In genomic region chr15:102463666-102464065, GRCm38 (mm10) we compare ENCODE assay signal across 15 mouse cellular contexts. TPM values are rescaled to one million over a fixed set of nuclear protein-coding genes. Genes with fewer than 3 reads are reported as not detected.
DNase-seq lines count a peak whose midpoint lies in the region; ATAC-seq and TF ChIP-seq lines count a peak whose summit lies in the region.
"Had no signal": no experiment of that assay in that cellular context is flagged by ENCODE, and none has a peak within 500 bp of the region (broad histone marks: within the 10 kb centered on the region; RNA-seq: fewer than 3 reads in every experiment).

No protein-coding gene starts in this region.

- H3K4me2 ChIP-seq in kidney, embryonic 14.5 days (replicated peaks; ENCODE audit: low read depth, low read length): no peak overlapping the region
- H3K4me2 ChIP-seq: embryonic facial prominence, embryonic 12.5 days; midbrain, embryonic 15.5 days had no signal

- H3K27ac ChIP-seq in kidney, adult 2 months (ENCODE audit: insufficient read depth, low read depth, low read length): no peak overlapping the region
- H3K27ac ChIP-seq in kidney, embryonic 14.5 days (ENCODE audit: low read depth, low read length): no peak overlapping the region
- H3K27ac ChIP-seq: embryonic facial prominence, embryonic 12.5 days; limb, embryonic 10.5 days; midbrain, embryonic 15.5 days had no signal

- no peak for TF ChIP-seq POLR2A in kidney, adult 2 months (IDR thresholded peaks at IDR 0.05; ENCODE audit: low read depth, low read length)

- no peaks in the 10 kb centered on the region for H3K27me3 ChIP-seq in kidney, adult 2 months (replicated peaks; ENCODE audit: control insufficient read depth, insufficient read depth, low read length)
- H3K27me3 ChIP-seq in kidney, embryonic 14.5 days (ENCODE audit: control insufficient read depth, insufficient read depth, low read length): no peaks in the 10 kb centered on the region
- H3K27me3 ChIP-seq: embryonic facial prominence, embryonic 12.5 days; midbrain, embryonic 15.5 days had no signal

- ATAC-seq in kidney, embryonic 14.5 days (ENCODE audit: low FRiP score, low TSS enrichment): no peak
- ATAC-seq: midbrain, embryonic 15.5 days had no signal

- H3K36me3 ChIP-seq in kidney, adult 2 months (ENCODE audit: control insufficient read depth, insufficient read depth, low read length): 0 out of 2 replicates have a peak, but pooled peaks cover 2% of the 10 kb centered on the region
- 0 out of 2 replicates have a peak, but pooled peaks cover 3% of the 10 kb centered on the region for H3K36me3 ChIP-seq in kidney, embryonic 14.5 days (ENCODE audit: control insufficient read depth, insufficient read depth, low read length)
- H3K36me3 ChIP-seq: embryonic facial prominence, embryonic 12.5 days had no signal

- H3K9ac ChIP-seq in kidney, embryonic 14.5 days (ENCODE audit: low read depth, low read length): no peak overlapping the region
- H3K9ac ChIP-seq: embryonic facial prominence, embryonic 12.5 days; midbrain, embryonic 15.5 days had no signal

- 0 out of 2 replicates have a peak, but pooled peaks have one; percentile 3 for TF ChIP-seq CTCF in kidney, adult 2 months (conservative IDR thresholded peaks at IDR 0.05; ENCODE audit: insufficient read depth, insufficient read length, low read depth, low read length)

- H3K4me3 ChIP-seq in kidney, adult 2 months (ENCODE audit: insufficient read depth, low read depth, low read length): no peak overlapping the region
- no peak overlapping the region for H3K4me3 ChIP-seq in kidney, embryonic 14.5 days (ENCODE audit: low read length)
- H3K4me3 ChIP-seq: embryonic facial prominence, embryonic 12.5 days; limb, embryonic 10.5 days; midbrain, embryonic 15.5 days had no signal

- H3K9me3 ChIP-seq in kidney, embryonic 14.5 days (ENCODE audit: control insufficient read depth, low read length): no peaks in the 10 kb centered on the region
- H3K9me3 ChIP-seq: embryonic facial prominence, embryonic 12.5 days; limb, embryonic 10.5 days; midbrain, embryonic 15.5 days had no signal

- DNase-seq in kidney, adult 2 months: peak; percentile 54
- peak; percentile 57 for DNase-seq in thymus, postnatal 14 days
- no peak for DNase-seq in thymus, adult 18-20 months
- peak; percentile 48 for DNase-seq in c-Kit-positive CD71-positive TER-119-negative erythroid progenitor cells, embryonic 14.5 days (ENCODE audit: low read depth)
- no peak for DNase-seq in yolk sac, embryonic 10.5 days (ENCODE audit: low spot score)
- DNase-seq in layer of hippocampus, adult 8-10 months (ENCODE audit: low spot score in 2 of 2): no peak
- DNase-seq in frontal cortex, adult 2 months (ENCODE audit: extremely low spot score in 1 of 2, low spot score in 1 of 2): no peak
- DNase-seq: adrenal gland, adult 8-10 months; right cerebral cortex, adult 18-20 months had no signal

- peaks cover 5% of the 10 kb centered on the region; the same call in 1 of the 2 replicates for H3K4me1 ChIP-seq in kidney, adult 2 months (ENCODE audit: control insufficient read depth, insufficient read depth, low read length)
- peaks cover 9% of the 10 kb centered on the region for H3K4me1 ChIP-seq in kidney, embryonic 14.5 days (ENCODE audit: control insufficient read depth, insufficient read depth, low read length)

RNA-seq across cellular contexts. Expression of gene Prr13, which starts 4.8 kb away (rescaled TPM):
- 181 and 204 TPM in 2 replicates for polyA plus RNA-seq in kidney, adult 2 months (2012; rRNA removed)
- 87.7 and 92.6 TPM in 2 replicates for polyA plus RNA-seq in kidney, embryonic 14.5 days (2014; fragmentation: Nextera tagmentation; extraction: Ambion mirVana)
- 10 to 100 TPM; 34.4 to 49.3 (median 40.9) TPM for total RNA-seq in layer of hippocampus, adult 8-10 months (2022)
- 78.3 and 83.6 TPM in 2 replicates for polyA plus RNA-seq in frontal cortex, adult 2 months (2012; rRNA removed)

RNA-seq across cellular contexts. Expression of gene Pcbp2, which starts 6.7 kb away (rescaled TPM):
- 572 and 616 TPM in 2 replicates for polyA plus RNA-seq in kidney, adult 2 months (2012; rRNA removed)
- polyA plus RNA-seq in kidney, embryonic 14.5 days (2014; fragmentation: Nextera tagmentation; extraction: Ambion mirVana): 305 and 373 TPM in 2 replicates
- 100 to 1,000 TPM; 489 to 507 (median 494) TPM for total RNA-seq in layer of hippocampus, adult 8-10 months (2022)
- 538 and 576 TPM in 2 replicates for polyA plus RNA-seq in frontal cortex, adult 2 months (2012; rRNA removed)

RNA-seq across cellular contexts. Expression of gene Amhr2, which starts 18.5 kb away (rescaled TPM):
- polyA plus RNA-seq in kidney, adult 2 months (2012; rRNA removed): 0.67 and 1.4 TPM in 2 replicates
- polyA plus RNA-seq in kidney, embryonic 14.5 days (2014; fragmentation: Nextera tagmentation; extraction: Ambion mirVana): 0.51 and 0.95 TPM in 2 replicates
- total RNA-seq in layer of hippocampus, adult 8-10 months (2022): 1 to 10 TPM in 2 of 4 experiments, under 1 TPM in 2; 0.40 to 2.0 (median 1.1) TPM
- 1.3 and 1.6 TPM in 2 replicates for polyA plus RNA-seq in frontal cortex, adult 2 months (2012; rRNA removed)
- polyA plus RNA-seq: limb, embryonic 10.5 days had no signal

RNA-seq across cellular contexts. Expression of gene Gm10337, which starts 39.9 kb away (rescaled TPM):
- polyA plus RNA-seq in kidney, adult 2 months (2012; rRNA removed): not detected in 2 replicates
- not detected in 2 replicates for polyA plus RNA-seq in kidney, embryonic 14.5 days (2014; fragmentation: Nextera tagmentation; extraction: Ambion mirVana)
- total RNA-seq in layer of hippocampus, adult 8-10 months (2022): not detected
- not detected in 2 replicates for polyA plus RNA-seq in frontal cortex, adult 2 months (2012; rRNA removed)
- polyA plus RNA-seq: embryonic facial prominence, embryonic 12.5 days; gonadal fat pad, adult 2 months; urinary bladder, adult 2 months had no signal

RNA-seq across cellular contexts. Expression of gene Map3k12, which starts 53.2 kb away (rescaled TPM):
- 7.7 and 9.0 TPM in 2 replicates for polyA plus RNA-seq in kidney, adult 2 months (2012; rRNA removed)
- polyA plus RNA-seq in kidney, embryonic 14.5 days (2014; fragmentation: Nextera tagmentation; extraction: Ambion mirVana): 12.2 and 14.8 TPM in 2 replicates
- 10 to 100 TPM; 87.5 to 99.1 (median 96.9) TPM for total RNA-seq in layer of hippocampus, adult 8-10 months (2022)
- 83.9 and 90.8 TPM in 2 replicates for polyA plus RNA-seq in frontal cortex, adult 2 months (2012; rRNA removed)

Comparison
In these comparisons a context has a peak if more than half of its experiments do, and no peak if none do; other contexts are left out.
1. DNase-seq: peak in kidney, adult 2 months (single experiment), thymus, postnatal 14 days (single experiment) and c-Kit-positive CD71-positive TER-119-negative erythroid progenitor cells, embryonic 14.5 days (single experiment); none in thymus, adult 18-20 months (0 of 2), yolk sac, embryonic 10.5 days (single experiment), layer of hippocampus, adult 8-10 months (0 of 2) and frontal cortex, adult 2 months (0 of 2).